Mouse (Mus musculus): ENCODE results near the gene Pttg1. TPM values are rescaled to one million over a fixed set of nuclear protein-coding genes. Genes with fewer than 3 reads are reported as not detected.

Pttg1 gene
- total and polyA plus RNA-seq, 3 experiments, result 153 to 276 (median 258) TPM

GRCm38 (mm10) chr11:43385055-43385649 lies 40.9 kb downstream of the Pttg1 start (continued):
- TF ChIP-seq IRF4 (IDR thresholded peaks at IDR 0.05; ENCODE audit: low read depth, low read length) (peak; percentile 86), ZC3H11A (IDR thresholded peaks at IDR 0.05; ENCODE audit: low read depth, low read length) (no peak), MAX (IDR thresholded peaks at IDR 0.05; ENCODE audit: low read length) (peak; percentile 91), MYC (IDR thresholded peaks at IDR 0.05; ENCODE audit: low read depth, low read length) (peak; percentile 95), ETS1 (conservative IDR thresholded peaks at IDR 0.05; ENCODE audit: low read depth, low read length) (peak; percentile 83), USF1 (IDR thresholded peaks at IDR 0.05; ENCODE audit: low read depth, low read length) (no peak), POLR2AphosphoS2 (IDR thresholded peaks at IDR 0.05; ENCODE audit: low read depth, low read length) (0 out of 2 replicates have a peak, but pooled peaks have one; percentile 86)

GRCm38 (mm10) chr11:43383581-43383980 lies 42.5 kb downstream of the Pttg1 start:
- H3K36me3 ChIP-seq (replicated peaks in 1 of 2; ENCODE audit: control insufficient read depth in 1 of 2, insufficient read depth in 1 of 2, low read length in 1 of 2), result peaks cover 0 to 16% of the 10 kb centered on the region in 2 experiments
- H3K4me2 ChIP-seq (ENCODE audit: insufficient read depth, low read depth, poor library complexity, severe bottlenecking), result peak overlapping the region; percentile 23
- no peak for TF ChIP-seq ZKSCAN1 (IDR thresholded peaks at IDR 0.05; ENCODE audit: borderline replicate concordance, low read depth, low read length)
- TF ChIP-seq EP300 (IDR thresholded peaks at IDR 0.05; ENCODE audit: low read length), result no peak
- TF ChIP-seq TCF12 (IDR thresholded peaks at IDR 0.05; ENCODE audit: low read depth, low read length), result no peak
- TF ChIP-seq POLR2AphosphoS2 (IDR thresholded peaks at IDR 0.05; ENCODE audit: low read depth, low read length), result peak; percentile 67; the same call in 1 of the 2 replicates
- no peak for TF ChIP-seq USF2 (conservative IDR thresholded peaks at IDR 0.05; ENCODE audit: low read depth, low read length)
- TF ChIP-seq RAD21 (IDR thresholded peaks at IDR 0.05; ENCODE audit: low read depth, low read length), result no peak
- TF ChIP-seq TBP (conservative IDR thresholded peaks at IDR 0.05; ENCODE audit: low read depth, low read length), result 0 out of 2 replicates have a peak, but pooled peaks have one; percentile 39
- peak; percentile 32; the same call in 1 of the 2 replicates for TF ChIP-seq POLR2A (IDR thresholded peaks at IDR 0.05; ENCODE audit: low read depth, low read length)
- no peak for TF ChIP-seq ZC3H11A (IDR thresholded peaks at IDR 0.05; ENCODE audit: low read depth, low read length)
- no peak for TF ChIP-seq NELFE (IDR thresholded peaks at IDR 0.05; ENCODE audit: low read depth, low read length)
- 0 out of 2 replicates have a peak, but pooled peaks have one; percentile 61 for TF ChIP-seq MXI1 (IDR thresholded peaks at IDR 0.05; ENCODE audit: low read depth, low read length)
- TF ChIP-seq CHD1 (IDR thresholded peaks at IDR 0.05; ENCODE audit: low read depth, low read length), result peak; percentile 88
- TF ChIP-seq ETS1 (conservative IDR thresholded peaks at IDR 0.05; ENCODE audit: low read depth, low read length), result peak; percentile 18; the same call in 1 of the 2 replicates
- H3K9ac ChIP-seq (ENCODE audit: insufficient read depth, low read depth), result peak overlapping the region; percentile 96
- no peaks in the 10 kb centered on the region for H3K27me3 ChIP-seq (replicated peaks)
- dilution Hi-C loops (cut with MboI; ENCODE audit: extremely low pct_ligation_motif_present, extremely low pct_unique_long_range_greater_than_20kb, low sequenced_read_pairs) (no loop called here), in situ Hi-C loops (cut with MboI; ENCODE audit: low pct_ligation_motif_present, low pct_unique_long_range_greater_than_20kb, low sequenced_read_pairs) (no loop called here)
- H3K27ac ChIP-seq (ENCODE audit: insufficient read depth, low read depth), result peak overlapping the region; percentile 88
- no peaks in the 10 kb centered on the region for H3K9me3 ChIP-seq (replicated peaks; ENCODE audit: low read length)
- DNase-seq (ENCODE audit: extremely low read depth), result peak; percentile 29
- peaks cover 58% of the 10 kb centered on the region for H3K79me2 ChIP-seq (replicated peaks; ENCODE audit: control insufficient read depth, extremely low read depth, insufficient read depth, poor library complexity, severe bottlenecking)
- peak overlapping the region; percentile 65 to 87 (median 86) for H3K4me3 ChIP-seq (replicated peaks in 1 of 3; ENCODE audit: low read depth in 2 of 3, low read length in 2 of 3, poor library complexity in 1 of 3)
- peaks cover 14 to 40% of the 10 kb centered on the region in 2 experiments for H3K4me1 ChIP-seq (ENCODE audit: control insufficient read depth in 1 of 2, insufficient read depth in 2 of 2)

DNA sequence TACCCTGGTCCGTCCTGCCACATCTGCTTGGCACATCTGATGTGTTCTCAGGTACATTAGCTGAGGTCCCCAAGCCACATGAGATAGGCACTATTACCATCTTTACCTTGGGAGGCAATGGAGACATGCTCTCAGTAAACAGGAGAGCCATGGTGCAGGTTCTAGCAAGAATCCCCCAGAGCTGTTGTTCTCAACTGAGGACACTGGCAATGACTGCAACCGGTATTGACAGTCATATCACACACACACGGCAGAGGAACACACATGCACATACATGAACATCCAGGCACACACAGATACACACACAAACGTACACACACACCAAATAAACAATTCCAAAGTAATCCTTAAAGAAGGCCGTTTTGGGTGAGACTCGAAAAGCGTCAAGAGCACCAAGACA lies 45.1 kb downstream of the Pttg1 start:
- dilution Hi-C loops (cut with MboI; ENCODE audit: extremely low pct_ligation_motif_present, extremely low pct_unique_long_range_greater_than_20kb, low sequenced_read_pairs), result no loop called here
- Histone ChIP-seq H3K4me3 (replicated peaks in 1 of 3; ENCODE audit: low read depth in 2 of 3, low read length in 2 of 3, poor library complexity in 1 of 3) (peak overlapping the region; percentile 59 to 87 (median 65)), H3K4me2 (ENCODE audit: insufficient read depth, low read depth, poor library complexity, severe bottlenecking) (peak overlapping the region; percentile 63)

More for the DNA sequence above, 45.1 kb downstream of the Pttg1 start:
- no peaks in the 10 kb centered on the region for H3K27me3 ChIP-seq (replicated peaks)
- in situ Hi-C loops (cut with MboI; ENCODE audit: low pct_ligation_motif_present, low pct_unique_long_range_greater_than_20kb, low sequenced_read_pairs), result no loop called here
- H3K9ac ChIP-seq (ENCODE audit: insufficient read depth, low read depth), result peak overlapping the region; percentile 96
- H3K4me1 ChIP-seq (ENCODE audit: control insufficient read depth in 1 of 2, insufficient read depth in 2 of 2), result peaks cover 18 to 41% of the 10 kb centered on the region in 2 experiments
- peak; percentile 34 for DNase-seq (ENCODE audit: extremely low read depth)
- H3K27ac ChIP-seq (ENCODE audit: insufficient read depth, low read depth), result peak overlapping the region; percentile 21
- peaks cover 20 to 41% of the 10 kb centered on the region in 2 experiments for H3K36me3 ChIP-seq (replicated peaks in 1 of 2; ENCODE audit: control insufficient read depth in 1 of 2, insufficient read depth in 1 of 2, low read length in 1 of 2)
- TF ChIP-seq POLR2A (IDR thresholded peaks at IDR 0.05; ENCODE audit: low read depth, low read length) (no peak; the same call in 1 of the 2 replicates), NRF1 (IDR thresholded peaks at IDR 0.05; ENCODE audit: low read depth, low read length) (peak; percentile 21; the same call in 1 of the 2 replicates), EP300 (IDR thresholded peaks at IDR 0.05; ENCODE audit: low read length) (peak; percentile 46; the same call in 1 of the 2 replicates), ZNF384 (IDR thresholded peaks at IDR 0.05; ENCODE audit: low read depth, low read length) (no peak), IRF4 (IDR thresholded peaks at IDR 0.05; ENCODE audit: low read depth, low read length) (peak; percentile 30; the same call in 1 of the 2 replicates), MXI1 (IDR thresholded peaks at IDR 0.05; ENCODE audit: low read depth, low read length) (peak; percentile 65; the same call in 1 of the 2 replicates), MAFK (IDR thresholded peaks at IDR 0.05; ENCODE audit: insufficient replicate concordance, low read length) (0 out of 2 replicates have a peak, but pooled peaks have one; percentile 11), CTCF (conservative IDR thresholded peaks at IDR 0.05 in 1 of 2, IDR thresholded peaks at IDR 0.05 in 1 of 2; ENCODE audit: low read depth in 2 of 2, low read length in 2 of 2) (no peak), POLR2AphosphoS2 (IDR thresholded peaks at IDR 0.05; ENCODE audit: low read depth, low read length) (no peak), MAX (IDR thresholded peaks at IDR 0.05; ENCODE audit: low read length) (no peak), ETS1 (conservative IDR thresholded peaks at IDR 0.05; ENCODE audit: low read depth, low read length) (no peak; the same call in 1 of the 2 replicates), MEF2A (IDR thresholded peaks at IDR 0.05; ENCODE audit: borderline replicate concordance, low read depth, low read length) (0 out of 2 replicates have a peak, but pooled peaks have one; percentile 28), RAD21 (IDR thresholded peaks at IDR 0.05; ENCODE audit: low read depth, low read length) (no peak), MYC (IDR thresholded peaks at IDR 0.05; ENCODE audit: low read depth, low read length) (peak; percentile 27; the same call in 1 of the 2 replicates), SIN3A (IDR thresholded peaks at IDR 0.05; ENCODE audit: low read length) (peak; percentile 51; the same call in 1 of the 2 replicates), JUN (IDR thresholded peaks at IDR 0.05; ENCODE audit: insufficient read depth, low read depth, low read length) (no peak), BHLHE40 (IDR thresholded peaks at IDR 0.05; ENCODE audit: low read depth, low read length) (0 out of 2 replicates have a peak, but pooled peaks have one; percentile 21), TBP (conservative IDR thresholded peaks at IDR 0.05; ENCODE audit: low read depth, low read length) (no peak), ZC3H11A (IDR thresholded peaks at IDR 0.05; ENCODE audit: low read depth, low read length) (no peak)
- H3K79me2 ChIP-seq (replicated peaks; ENCODE audit: control insufficient read depth, extremely low read depth, insufficient read depth, poor library complexity, severe bottlenecking), result peaks cover 84% of the 10 kb centered on the region
- H3K9me3 ChIP-seq (replicated peaks; ENCODE audit: low read length), result no peaks in the 10 kb centered on the region
